Mouse (Mus musculus) MEL (cell line): Measurements from ENCODE around the gene Ndufaf2.

Source experiments
- CTCF ChIP-seq, 3 experiments: IDR thresholded peaks in 2 of 3; conservative IDR thresholded peaks in 1 of 3; 2 replicates each; pipeline ENCODE4 v1.5.1; 2011 to 2012; ENCODE audit warnings: low read length in 3 of 3, low read depth in 2 of 3, mild to moderate bottlenecking in 2 of 3, improper control_type of control experiment in 1 of 3, inconsistent platforms in 1 of 3, mixed read lengths in 1 of 3, moderate library complexity in 1 of 3; ENCODE audit not compliant: control insufficient read depth in 1 of 3, insufficient read depth in 1 of 3, poor library complexity in 1 of 3, severe bottlenecking in 1 of 3
- EP300 ChIP-seq, 2 experiments: IDR thresholded peaks; 2 replicates each; pipeline ENCODE4 v1.6.1; 2011; ENCODE audit warnings: improper control_type of control experiment in 2 of 2, low read length in 2 of 2, low read depth in 1 of 2, mild to moderate bottlenecking in 1 of 2
- ETS1 ChIP-seq: IDR thresholded peaks from 2 replicates; pipeline ENCODE4 v1.6.1; 2012; ENCODE audit warnings: low read depth, mild to moderate bottlenecking, inconsistent platforms, low read length, improper control_type of control experiment, moderate library complexity
- GATA1 ChIP-seq: IDR thresholded peaks from 2 replicates; pipeline ENCODE4 v1.6.1; 2011; ENCODE audit warnings: low read depth, low read length, improper control_type of control experiment
- HCFC1 ChIP-seq: IDR thresholded peaks from 2 replicates; pipeline ENCODE4 v1.6.1; 2012; ENCODE audit warnings: low read depth, mild to moderate bottlenecking, inconsistent platforms, low read length, improper control_type of control experiment, moderate library complexity
- MAX ChIP-seq: IDR thresholded peaks from 2 replicates; pipeline ENCODE4 v1.6.1; 2011; ENCODE audit warnings: low read length, improper control_type of control experiment
- MEF2A ChIP-seq: IDR thresholded peaks from 2 replicates; pipeline ENCODE4 v1.6.1; 2014; ENCODE audit warnings: low read depth, mild to moderate bottlenecking, inconsistent platforms, low read length, improper control_type of control experiment; ENCODE audit not compliant: poor library complexity, insufficient replicate concordance, severe bottlenecking; ENCODE audit errors: extremely low read depth
- MXI1 ChIP-seq: IDR thresholded peaks from 2 replicates; pipeline ENCODE4 v1.6.1; 2011; ENCODE audit warnings: mild to moderate bottlenecking, low read depth, low read length, improper control_type of control experiment
- NELFE ChIP-seq: IDR thresholded peaks from 2 replicates; pipeline ENCODE4 v1.6.1; 2011; ENCODE audit warnings: low read depth, low read length, improper control_type of control experiment
- POLR2A ChIP-seq, 2 experiments: IDR thresholded peaks; 2 replicates each; pipeline ENCODE4 v1.6.1; 2011 to 2012; ENCODE audit warnings: low read length in 2 of 2, mild to moderate bottlenecking in 2 of 2, control low read depth in 1 of 2, improper control_type of control experiment in 1 of 2, low read depth in 1 of 2, moderate library complexity in 1 of 2; ENCODE audit not compliant: control insufficient read depth in 1 of 2, insufficient read depth in 1 of 2, poor library complexity in 1 of 2
- POLR2AphosphoS2 ChIP-seq: IDR thresholded peaks from 2 replicates; pipeline ENCODE4 v1.6.1; 2011; ENCODE audit warnings: low read length, improper control_type of control experiment
- TAL1 ChIP-seq: IDR thresholded peaks from 2 replicates; pipeline ENCODE4 v1.6.1; 2012; ENCODE audit warnings: mild to moderate bottlenecking, inconsistent platforms, low read length, moderate library complexity, mixed read lengths
- USF1 ChIP-seq: IDR thresholded peaks from 2 replicates; pipeline ENCODE4 v1.6.1; 2014; ENCODE audit warnings: low read depth, mild to moderate bottlenecking, inconsistent platforms, low read length, improper control_type of control experiment, moderate library complexity
- ZNF384 ChIP-seq: IDR thresholded peaks from 2 replicates; pipeline ENCODE4 v1.6.1; 2012; ENCODE audit warnings: low read depth, mild to moderate bottlenecking, inconsistent platforms, low read length, improper control_type of control experiment

GRCm38 (mm10) chr13:108086036-108086435, 72.4 kb downstream of the Ndufaf2 start:
- no peak for TF ChIP-seq HCFC1
- TF ChIP-seq POLR2AphosphoS2: no peak
- TF ChIP-seq ETS1: no peak
- TF ChIP-seq GATA1: no peak
- no peak for TF ChIP-seq POLR2A (IDR thresholded peaks at IDR 0.05; ENCODE audit: control insufficient read depth in 1 of 2, insufficient read depth in 1 of 2, low read depth in 1 of 2, low read length in 2 of 2, poor library complexity in 1 of 2)
- no peak for TF ChIP-seq MAX
- no peak for TF ChIP-seq MXI1
- no peak for TF ChIP-seq USF1
- TF ChIP-seq TAL1: no peak
- no peak for TF ChIP-seq ZNF384
- TF ChIP-seq CTCF (IDR thresholded peaks at IDR 0.05 in 2 of 3, conservative IDR thresholded peaks at IDR 0.05 in 1 of 3; ENCODE audit: control insufficient read depth in 1 of 3, insufficient read depth in 1 of 3, low read depth in 2 of 3, low read length in 3 of 3, poor library complexity in 1 of 3, severe bottlenecking in 1 of 3): no peak
- no peak for TF ChIP-seq EP300 (IDR thresholded peaks at IDR 0.05; ENCODE audit: low read depth in 1 of 2, low read length in 2 of 2)
- no peak for TF ChIP-seq NELFE
- TF ChIP-seq MEF2A: no peak
